Mouse (Mus musculus) brain, embryonic 14.5 days (tissue): ENCODE data around the gene Baz2b.

Experiments used
- CTCF ChIP-seq: fragments of 200-500 bp; IDR thresholded peaks from 2 replicates; pipeline ENCODE4 v1.5.1; 2012; ENCODE audit warnings: inconsistent platforms, mild to moderate bottlenecking, moderate library complexity, borderline replicate concordance; ENCODE audit not compliant: insufficient read depth, insufficient read length; ENCODE audit errors: extremely low read depth
- POLR2A ChIP-seq: fragments of 200-500 bp; IDR thresholded peaks from 2 replicates; pipeline ENCODE4 v1.6.1; 2012; ENCODE audit warnings: mild to moderate bottlenecking, inconsistent platforms, borderline replicate concordance; ENCODE audit not compliant: poor library complexity, insufficient read depth, insufficient read length, severe bottlenecking; ENCODE audit errors: extremely low read depth

DNA sequence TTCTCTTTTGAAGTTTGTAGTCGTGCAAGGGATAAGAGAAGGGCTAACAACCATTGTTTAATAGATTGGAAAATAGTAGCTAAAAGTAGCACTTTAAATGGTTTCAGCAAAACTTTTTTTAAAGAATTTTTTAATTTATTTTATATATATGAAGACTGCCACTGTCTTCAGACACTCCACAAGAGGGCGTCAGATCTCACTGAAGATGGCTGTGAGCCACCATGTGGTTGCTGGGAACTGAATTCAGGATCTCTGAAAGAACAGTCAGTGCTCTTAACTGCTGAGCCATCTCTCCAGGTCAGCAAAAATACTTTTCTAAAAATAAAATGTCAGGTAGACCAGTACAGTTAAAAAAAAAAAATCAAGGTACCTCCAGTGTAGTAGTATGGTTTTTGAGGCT, 165.1 kb downstream of the Baz2b start:
- TF ChIP-seq CTCF, result no peak
- TF ChIP-seq POLR2A, result no peak
